Mouse (Mus musculus) embryonic fibroblast, embryonic 13.5 days (primary cell): ENCODE measurements around the gene Gm20431.

Source experiments
- CTCF ChIP-seq: IDR thresholded peaks from 2 replicates; pipeline ENCODE4 v1.5.1; 2011; ENCODE audit warnings: mild to moderate bottlenecking, control low read depth, low read length, moderate library complexity, borderline replicate concordance; ENCODE audit not compliant: insufficient read depth
- POLR2A ChIP-seq: IDR thresholded peaks from 2 replicates; pipeline ENCODE4 v1.6.1; 2011; ENCODE audit warnings: low read depth, mild to moderate bottlenecking, control low read depth, low read length, moderate library complexity

- TF ChIP-seq CTCF: no peak
- TF ChIP-seq POLR2A: no peak
Measured at GRCm38 (mm10) chr2:167649290-167650032, 11.8 kb downstream of the Gm20431 start.
